Mouse (Mus musculus): ENCODE results near the gene Epb41l2.
A peak's percentile ranks its signal among the peaks of the same experiment; 100 is the strongest.

Gene Epb41l2

GRCm38 (mm10) chr10:25436703-25437401 is 77.3 kb downstream of the Epb41l2 start:
- DNase-seq (ENCODE audit: low spot score in 2 of 2), result no peak

GRCm38 (mm10) chr10:25437586-25438298 is 78.1 kb downstream of the Epb41l2 start:
- no peak for DNase-seq (ENCODE audit: low spot score in 2 of 2)

- no peak for DNase-seq (ENCODE audit: low spot score in 2 of 2)
Measured at GRCm38 (mm10) chr10:25438299-25438680, 78.7 kb downstream of the Epb41l2 start.

- no peak for DNase-seq (ENCODE audit: low spot score in 2 of 2)
Measured at GRCm38 (mm10) chr10:25439163-25439562, 79.6 kb downstream of the Epb41l2 start.

- DNase-seq (ENCODE audit: low spot score in 2 of 2), result no peak
Measured at GRCm38 (mm10) chr10:25439856-25440255, 80.3 kb downstream of the Epb41l2 start.

GRCm38 (mm10) chr10:25441405-25441804 is 81.8 kb downstream of the Epb41l2 start:
- DNase-seq (ENCODE audit: low spot score in 2 of 2), result no peak

- DNase-seq (ENCODE audit: low spot score in 2 of 2), result no peak
Measured at GRCm38 (mm10) chr10:25443626-25444025, 84.0 kb downstream of the Epb41l2 start.

- no peak for DNase-seq (ENCODE audit: low spot score in 2 of 2)
Measured at GRCm38 (mm10) chr10:25444198-25444783, 84.7 kb downstream of the Epb41l2 start.

GRCm38 (mm10) chr10:25446953-25447525 is 87.4 kb downstream of the Epb41l2 start:
- DNase-seq (ENCODE audit: low spot score in 2 of 2), result peak in 1 of 2 experiments; percentile 54

- DNase-seq (ENCODE audit: low spot score in 2 of 2), result no peak
Measured at GRCm38 (mm10) chr10:25448676-25449075, 89.1 kb downstream of the Epb41l2 start.

GRCm38 (mm10) chr10:25449312-25450020 is 89.9 kb downstream of the Epb41l2 start:
- peak in 1 of 2 experiments; percentile 43 for DNase-seq (ENCODE audit: low spot score in 2 of 2)

GRCm38 (mm10) chr10:25453150-25453549 is 93.6 kb downstream of the Epb41l2 start:
- no peak for DNase-seq (ENCODE audit: low spot score in 2 of 2)

GRCm38 (mm10) chr10:25453772-25454171 is 94.2 kb downstream of the Epb41l2 start:
- no peak for DNase-seq (ENCODE audit: low spot score in 2 of 2)

GRCm38 (mm10) chr10:25457118-25457517 is 97.5 kb downstream of the Epb41l2 start:
- no peak for DNase-seq (ENCODE audit: low spot score in 2 of 2)

GRCm38 (mm10) chr10:25457996-25458395 is 98.4 kb downstream of the Epb41l2 start:
- no peak for DNase-seq (ENCODE audit: low spot score in 2 of 2)

- no peak for DNase-seq (ENCODE audit: low spot score in 2 of 2)
Measured at GRCm38 (mm10) chr10:25461832-25462231, 102.2 kb downstream of the Epb41l2 start.

GRCm38 (mm10) chr10:25462669-25463068 is 103.1 kb downstream of the Epb41l2 start:
- no peak for DNase-seq (ENCODE audit: low spot score in 2 of 2)

- no peak for DNase-seq (ENCODE audit: low spot score in 2 of 2)
Measured at GRCm38 (mm10) chr10:25466493-25466892, 106.9 kb downstream of the Epb41l2 start.

GRCm38 (mm10) chr10:25471944-25472343 is 112.3 kb downstream of the Epb41l2 start:
- DNase-seq (ENCODE audit: low spot score in 2 of 2), result no peak

- DNase-seq (ENCODE audit: low spot score in 2 of 2), result no peak
Measured at GRCm38 (mm10) chr10:25479716-25480115, 120.1 kb downstream of the Epb41l2 start.

GRCm38 (mm10) chr10:25482791-25483190 is 123.2 kb downstream of the Epb41l2 start:
- no peak for DNase-seq (ENCODE audit: low spot score in 2 of 2)

GRCm38 (mm10) chr10:25488456-25488855 is 128.9 kb downstream of the Epb41l2 start:
- DNase-seq (ENCODE audit: low spot score in 2 of 2), result peak; percentile 77 to 82
